Mouse (Mus musculus) urinary bladder, adult 2 months (tissue): Measurements from ENCODE around the gene Tdg. TPM values are rescaled to one million over a fixed set of nuclear protein-coding genes. Genes with fewer than 3 reads are reported as not detected.

Source experiments
- DNase-seq: peaks from one replicate; pipeline ENCODE4 v3.0.0; 2022; ENCODE audit warnings: low spot score
- polyA plus RNA-seq: library from polyadenylated mRNA; depleted of rRNA; stranded (reverse); fragments of >200 nt; gene quantifications from 2 replicates; pipeline ENCODE4 v1.2.3, GENCODE M21; 2012; rRNA removed

Tdg gene
- polyA plus RNA-seq, 1 experiment, result 32.9 TPM

GRCm38 (mm10) chr10:82663289-82663688, 33.7 kb downstream of the Tdg start:
- DNase-seq, result no peak

DNA sequence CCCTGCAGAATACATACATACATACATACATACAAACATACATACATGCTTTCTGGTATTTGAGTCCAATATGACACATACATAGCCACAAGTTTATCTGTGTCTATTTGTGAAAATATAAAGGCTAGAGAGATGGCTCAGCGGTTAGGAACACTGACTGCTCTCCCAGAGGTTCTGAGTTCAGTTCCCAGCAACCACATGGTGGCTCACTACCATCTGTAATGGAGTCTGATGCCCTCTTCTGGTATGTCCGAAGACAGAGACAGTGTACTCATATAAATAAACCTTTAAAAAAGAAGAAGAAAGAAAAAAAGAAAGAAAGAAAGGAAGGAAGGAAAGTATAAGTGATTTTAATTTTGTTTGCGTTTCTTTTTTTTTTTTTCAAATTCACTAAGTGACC, 36.3 kb downstream of the Tdg start:
- DNase-seq, result no peak

- peak; percentile 54 for DNase-seq
Observed at GRCm38 (mm10) chr10:82666436-82667234, 37.0 kb downstream of the Tdg start.

DNA sequence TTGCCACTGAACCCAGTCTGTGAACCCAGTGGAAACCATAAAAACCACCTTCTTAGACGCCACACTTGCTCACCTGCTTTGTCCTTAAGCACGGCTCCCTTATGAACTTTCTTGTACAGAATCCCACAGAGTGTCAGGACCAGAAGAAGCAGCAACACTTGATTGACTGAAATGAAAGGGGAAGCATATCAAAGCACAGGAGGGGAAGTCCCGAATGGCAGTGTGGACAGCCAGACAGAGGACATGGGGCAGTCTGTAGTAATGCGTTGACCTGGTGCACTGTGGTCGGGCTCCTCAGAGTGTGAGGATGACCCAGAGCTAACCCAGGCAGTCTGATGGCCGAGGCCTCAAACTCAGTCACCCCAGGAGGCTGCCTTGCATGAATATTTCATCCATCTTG, 40.6 kb downstream of the Tdg start:
- no peak for DNase-seq

- DNase-seq, result no peak
Observed at GRCm38 (mm10) chr10:82676949-82677348, 47.3 kb downstream of the Tdg start.

- no peak for DNase-seq
Observed at GRCm38 (mm10) chr10:82680769-82681168, 51.1 kb downstream of the Tdg start.

GRCm38 (mm10) chr10:82681639-82682038, 52.0 kb downstream of the Tdg start:
- DNase-seq, result no peak

- DNase-seq, result no peak
Observed at GRCm38 (mm10) chr10:82685440-82685839, 55.8 kb downstream of the Tdg start.

GRCm38 (mm10) chr10:82689681-82690211, 60.1 kb downstream of the Tdg start:
- DNase-seq, result no peak

DNA sequence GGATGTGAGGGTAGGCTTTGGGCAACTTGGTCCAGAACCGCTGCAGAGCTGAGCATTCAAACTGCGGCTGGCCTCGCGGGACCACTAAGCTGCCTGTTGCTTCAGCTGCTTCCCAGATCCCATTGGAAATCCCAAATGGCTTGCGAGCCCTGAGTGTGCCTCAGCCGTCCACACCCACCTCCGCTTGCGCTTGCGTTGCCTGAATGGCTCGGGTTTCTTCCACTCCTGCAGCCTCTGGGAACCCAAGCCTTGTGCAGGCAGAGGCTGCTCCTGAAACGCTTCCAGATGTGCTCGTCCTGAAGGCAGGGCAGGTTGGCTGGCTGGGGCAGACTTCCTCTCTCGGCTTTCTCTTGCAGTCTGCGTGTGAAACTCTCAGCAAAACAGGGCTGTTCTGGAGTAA, 60.9 kb downstream of the Tdg start, which contains the start of gene Glt8d2:
Glt8d2 (minus strand) TSS at position 157 of the 400 bp plus-strand sequence.
- DNase-seq, result no peak

DNA sequence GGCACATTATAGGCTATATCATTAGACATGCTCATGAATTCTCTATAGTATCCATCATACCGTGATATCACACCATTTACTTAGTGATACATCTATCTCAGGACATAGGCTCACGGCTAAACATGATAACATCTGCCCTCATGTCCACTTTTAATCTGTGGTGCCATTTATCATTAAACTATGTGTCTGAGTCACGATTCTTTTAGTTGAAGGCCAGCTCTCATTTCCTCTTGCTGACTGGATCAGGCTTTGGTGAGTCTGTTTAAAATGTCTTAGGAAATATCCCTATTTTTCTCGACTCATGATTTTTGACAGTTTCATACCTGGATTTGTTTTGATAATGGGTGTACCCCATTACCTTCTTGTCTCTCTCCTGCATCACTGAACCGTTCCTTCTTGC, 66.3 kb downstream of the Tdg start, which contains the start of gene Hcfc2:
Hcfc2 (plus strand) TSS at position 205 of the 400 bp plus-strand sequence.
- no peak for DNase-seq

- DNase-seq, result no peak
Observed at GRCm38 (mm10) chr10:82696453-82697079, 66.9 kb downstream of the Tdg start.

DNA sequence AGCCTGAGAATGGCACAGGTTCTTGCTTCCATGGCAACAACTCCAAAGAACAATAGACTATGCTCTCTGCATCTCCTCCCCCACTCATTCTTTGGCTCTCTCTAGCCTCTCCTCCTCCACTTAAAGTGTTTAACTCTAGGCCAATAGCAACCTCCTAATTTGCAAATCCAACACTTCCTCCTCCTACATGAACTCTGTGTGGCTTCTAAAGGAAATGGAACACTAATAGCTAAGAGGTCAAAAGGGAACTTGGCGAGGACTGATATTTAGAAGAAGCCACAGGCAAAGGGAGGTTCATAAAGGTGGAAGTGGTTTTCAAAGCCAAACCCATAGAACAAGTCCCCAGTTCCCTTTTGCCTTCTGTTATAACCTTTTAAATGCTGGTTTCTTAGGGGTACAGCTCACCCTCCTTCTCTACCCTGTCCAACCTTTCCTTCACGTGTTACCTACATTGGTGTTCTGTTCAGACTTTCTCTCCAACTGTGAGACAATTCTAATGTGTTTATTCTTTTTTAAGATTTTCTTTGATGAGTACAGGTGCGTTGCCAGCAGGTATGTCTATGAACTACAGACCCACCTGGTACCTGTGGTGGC, 67.8 kb downstream of the Tdg start:
- DNase-seq, result no peak

GRCm38 (mm10) chr10:82698712-82699261, 69.2 kb downstream of the Tdg start:
- peak; percentile 88 for DNase-seq

- DNase-seq, result no peak
Observed at GRCm38 (mm10) chr10:82699296-82699941, 69.8 kb downstream of the Tdg start.

Other genes starting within 250 kb of the Tdg start
- not detected in 2 replicates for gene Gm1553, start 137.2 kb upstream of the Tdg start, polyA plus RNA-seq
- 26.1 and 38.6 TPM in 2 replicates for gene 1190007I07Rik, start 6.6 kb upstream of the Tdg start, polyA plus RNA-seq
- gene Glt8d2, start 60.8 kb downstream of the Tdg start, polyA plus RNA-seq, result 20.3 and 25.3 TPM in 2 replicates
- 19.9 and 21.6 TPM in 2 replicates for gene Hcfc2, start 66.3 kb downstream of the Tdg start, polyA plus RNA-seq
- gene Nfyb, start 134.3 kb downstream of the Tdg start, polyA plus RNA-seq, result 23.2 and 24.1 TPM in 2 replicates
- 53.3 and 59.4 TPM in 2 replicates for gene Txnrd1, start 204.1 kb downstream of the Tdg start, polyA plus RNA-seq
- 0.22 and 0.77 TPM in 2 replicates for gene Eid3, start 236.8 kb downstream of the Tdg start, polyA plus RNA-seq